Mouse (Mus musculus): ENCODE measurements at regions not wholly inside any gene's neighbourhood (a gene's known extent, or its start where the extent isn't known, plus 50 kb on each side); places are given as distances from the start of the nearest gene placed in this dataset.

- Histone ChIP-seq H3K4me1 (ENCODE audit: control insufficient read depth, insufficient read depth, low read length) (no peaks in the 10 kb centered on the region), H3K27me3 (ENCODE audit: control insufficient read depth, insufficient read depth, low read length) (no peaks in the 10 kb centered on the region), H3K27ac (ENCODE audit: insufficient read depth, low read length) (no peak overlapping the region), H3K4me3 (replicated peaks; ENCODE audit: insufficient read depth, low read depth, low read length) (no peak overlapping the region)
- WGBS: 66% methylated on average over 4 of the region's 4 CpGs
- DNase-seq: no peak
- TF ChIP-seq CTCF (IDR thresholded peaks at IDR 0.05; ENCODE audit: borderline replicate concordance, insufficient read depth, low read depth, low read length) (no peak), POLR2A (IDR thresholded peaks at IDR 0.05; ENCODE audit: borderline replicate concordance, insufficient read depth, low read length) (no peak)
Observed at GRCm38 (mm10) chr11:50507498-50507824, 76.5 kb upstream of the Rufy1 start.

GRCm38 (mm10) chr11:50506820-50507497 is 76.0 kb upstream of the Rufy1 start:
- DNase-seq: no peak
- TF ChIP-seq POLR2A (IDR thresholded peaks at IDR 0.05; ENCODE audit: borderline replicate concordance, insufficient read depth, low read length): no peak
- TF ChIP-seq CTCF (IDR thresholded peaks at IDR 0.05; ENCODE audit: borderline replicate concordance, insufficient read depth, low read depth, low read length): no peak
- Histone ChIP-seq H3K4me3 (replicated peaks; ENCODE audit: insufficient read depth, low read depth, low read length) (no peak overlapping the region), H3K27ac (ENCODE audit: insufficient read depth, low read length) (no peak overlapping the region), H3K27me3 (ENCODE audit: control insufficient read depth, insufficient read depth, low read length) (no peaks in the 10 kb centered on the region), H3K4me1 (ENCODE audit: control insufficient read depth, insufficient read depth, low read length) (no peaks in the 10 kb centered on the region)
- WGBS: 38% methylated on average over 5 of the region's 5 CpGs

- no peak for DNase-seq
- H3K27me3 ChIP-seq (ENCODE audit: control insufficient read depth, insufficient read depth, low read length): no peaks in the 10 kb centered on the region
- 45% methylated on average over 12 of the region's 12 CpGs for WGBS
- no peak overlapping the region for H3K4me3 ChIP-seq (replicated peaks; ENCODE audit: insufficient read depth, low read depth, low read length)
- H3K4me1 ChIP-seq (ENCODE audit: control insufficient read depth, insufficient read depth, low read length): no peaks in the 10 kb centered on the region
- no peak overlapping the region for H3K27ac ChIP-seq (ENCODE audit: insufficient read depth, low read length)
- TF ChIP-seq CTCF (IDR thresholded peaks at IDR 0.05; ENCODE audit: borderline replicate concordance, insufficient read depth, low read depth, low read length): no peak
- no peak for TF ChIP-seq POLR2A (IDR thresholded peaks at IDR 0.05; ENCODE audit: borderline replicate concordance, insufficient read depth, low read length)
Observed at GRCm38 (mm10) chr11:50501352-50501751, 70.4 kb upstream of the Rufy1 start.

GRCm38 (mm10) chr11:50493123-50493476 is 62.2 kb upstream of the Rufy1 start:
- H3K27ac ChIP-seq (ENCODE audit: insufficient read depth, low read length): no peak overlapping the region
- 51% methylated on average over 5 of the region's 5 CpGs for WGBS
- no peak for DNase-seq
- no peaks in the 10 kb centered on the region for H3K4me1 ChIP-seq (ENCODE audit: control insufficient read depth, insufficient read depth, low read length)
- H3K27me3 ChIP-seq (ENCODE audit: control insufficient read depth, insufficient read depth, low read length): no peaks in the 10 kb centered on the region
- TF ChIP-seq POLR2A (IDR thresholded peaks at IDR 0.05; ENCODE audit: borderline replicate concordance, insufficient read depth, low read length): no peak
- no peak for TF ChIP-seq CTCF (IDR thresholded peaks at IDR 0.05; ENCODE audit: borderline replicate concordance, insufficient read depth, low read depth, low read length)
- no peak overlapping the region for H3K4me3 ChIP-seq (replicated peaks; ENCODE audit: insufficient read depth, low read depth, low read length)

GRCm38 (mm10) chr11:50492399-50493122 is 61.6 kb upstream of the Rufy1 start:
- DNase-seq: no peak
- TF ChIP-seq POLR2A (IDR thresholded peaks at IDR 0.05; ENCODE audit: borderline replicate concordance, insufficient read depth, low read length) (no peak), CTCF (IDR thresholded peaks at IDR 0.05; ENCODE audit: borderline replicate concordance, insufficient read depth, low read depth, low read length) (no peak)
- no peak overlapping the region for H3K27ac ChIP-seq (ENCODE audit: insufficient read depth, low read length)
- H3K27me3 ChIP-seq (ENCODE audit: control insufficient read depth, insufficient read depth, low read length): no peaks in the 10 kb centered on the region
- no peaks in the 10 kb centered on the region for H3K4me1 ChIP-seq (ENCODE audit: control insufficient read depth, insufficient read depth, low read length)
- no peak overlapping the region for H3K4me3 ChIP-seq (replicated peaks; ENCODE audit: insufficient read depth, low read depth, low read length)
- WGBS: 23% methylated on average over 5 of the region's 5 CpGs

- 98% methylated on average over 2 of the region's 2 CpGs for WGBS
- Histone ChIP-seq H3K4me1 (ENCODE audit: control insufficient read depth, insufficient read depth, low read length) (no peaks in the 10 kb centered on the region; the same call in 1 of the 2 replicates), H3K4me3 (replicated peaks; ENCODE audit: insufficient read depth, low read depth, low read length) (no peak overlapping the region), H3K27ac (ENCODE audit: insufficient read depth, low read length) (no peak overlapping the region), H3K27me3 (ENCODE audit: control insufficient read depth, insufficient read depth, low read length) (no peaks in the 10 kb centered on the region)
- TF ChIP-seq CTCF (IDR thresholded peaks at IDR 0.05; ENCODE audit: borderline replicate concordance, insufficient read depth, low read depth, low read length) (no peak), POLR2A (IDR thresholded peaks at IDR 0.05; ENCODE audit: borderline replicate concordance, insufficient read depth, low read length) (no peak)
- DNase-seq: no peak
Observed at GRCm38 (mm10) chr11:50483821-50484220, 52.9 kb upstream of the Rufy1 start.

- no peaks in the 10 kb centered on the region for H3K27me3 ChIP-seq (ENCODE audit: control insufficient read depth, insufficient read depth, low read length)
- TF ChIP-seq CTCF (IDR thresholded peaks at IDR 0.05; ENCODE audit: borderline replicate concordance, insufficient read depth, low read depth, low read length) (no peak), POLR2A (IDR thresholded peaks at IDR 0.05; ENCODE audit: borderline replicate concordance, insufficient read depth, low read length) (no peak)
- no peak overlapping the region for H3K27ac ChIP-seq (ENCODE audit: insufficient read depth, low read length)
- no peak for DNase-seq
- no peak overlapping the region for H3K4me3 ChIP-seq (replicated peaks; ENCODE audit: insufficient read depth, low read depth, low read length)
- 92% methylated on average over 6 of the region's 6 CpGs for WGBS
- no peaks in the 10 kb centered on the region; the same call in 1 of the 2 replicates for H3K4me1 ChIP-seq (ENCODE audit: control insufficient read depth, insufficient read depth, low read length)
Observed at GRCm38 (mm10) chr11:50483116-50483515, 52.2 kb upstream of the Rufy1 start.

GRCm38 (mm10) chr11:50482607-50483006 is 51.7 kb upstream of the Rufy1 start:
- H3K4me1 ChIP-seq (ENCODE audit: control insufficient read depth, insufficient read depth, low read length): no peaks in the 10 kb centered on the region; the same call in 1 of the 2 replicates
- no peak for TF ChIP-seq CTCF (IDR thresholded peaks at IDR 0.05; ENCODE audit: borderline replicate concordance, insufficient read depth, low read depth, low read length)
- no peak for TF ChIP-seq POLR2A (IDR thresholded peaks at IDR 0.05; ENCODE audit: borderline replicate concordance, insufficient read depth, low read length)
- no peak for DNase-seq
- no peak overlapping the region for H3K27ac ChIP-seq (ENCODE audit: insufficient read depth, low read length)
- 66% methylated on average over 3 of the region's 3 CpGs for WGBS
- no peaks in the 10 kb centered on the region for H3K27me3 ChIP-seq (ENCODE audit: control insufficient read depth, insufficient read depth, low read length)
- no peak overlapping the region for H3K4me3 ChIP-seq (replicated peaks; ENCODE audit: insufficient read depth, low read depth, low read length)

All from cerebellum, adult 2 months (tissue).